Mouse (Mus musculus): ENCODE results near the gene Slc30a4.
A peak's percentile ranks its signal among the peaks of the same experiment; 100 is the strongest.

GRCm38 (mm10) chr2:122731456-122731855 is 29.0 kb upstream of the Slc30a4 start:
- no peak for TF ChIP-seq CTCF (IDR thresholded peaks at IDR 0.05; ENCODE audit: control insufficient read depth, insufficient read depth, insufficient read length)
- peak; percentile 41 for TF ChIP-seq MAX (IDR thresholded peaks at IDR 0.05)
- no peak for TF ChIP-seq CEBPB (IDR thresholded peaks at IDR 0.05; ENCODE audit: low read depth)
